Mouse (Mus musculus) kidney, embryonic 14.5 days (tissue): ENCODE results near the gene Dstyk. TPM values are rescaled to one million over a fixed set of nuclear protein-coding genes. Genes with fewer than 3 reads are reported as not detected.

ENCODE experiments used
- ATAC-seq: fragments of 200-750 bp; cut with Nextera tagmentation; 2 replicates; pipeline ENCODE4 v1.8.0; 2017; ENCODE audit warnings: moderate number of reproducible peaks, mild to moderate bottlenecking, moderate TSS enrichment, moderate library complexity; ENCODE audit not compliant: low FRiP score, low TSS enrichment
- H3K27ac ChIP-seq: fragments of 300-500 bp; sonication (generic); 2 replicates; pipeline ENCODE4 v1.5.1; 2014; ENCODE audit warnings: low read depth, mild to moderate bottlenecking, low read length, moderate library complexity, mixed read lengths
- H3K27me3 ChIP-seq: fragments of 300-500 bp; sonication (generic); 2 replicates; pipeline ENCODE4 v1.6.1; 2014; ENCODE audit warnings: mild to moderate bottlenecking, low read length; ENCODE audit not compliant: control insufficient read depth, insufficient read depth
- H3K36me3 ChIP-seq: fragments of 300-500 bp; sonication (generic); 2 replicates; pipeline ENCODE4 v1.6.1; 2014; ENCODE audit warnings: low read length, mixed read lengths; ENCODE audit not compliant: control insufficient read depth, insufficient read depth
- H3K4me1 ChIP-seq: fragments of 300-500 bp; sonication (generic); 2 replicates; pipeline ENCODE4 v1.6.1; 2014; ENCODE audit warnings: low read length, mixed read lengths; ENCODE audit not compliant: control insufficient read depth, insufficient read depth
- H3K4me2 ChIP-seq: fragments of 300-500 bp; sonication (generic); replicated peaks from 2 replicates; pipeline ENCODE4 v1.6.1; 2014; ENCODE audit warnings: low read depth, mild to moderate bottlenecking, low read length
- H3K4me3 ChIP-seq: fragments of 300-500 bp; sonication (generic); 2 replicates; pipeline ENCODE4 v1.5.1; 2014; ENCODE audit warnings: mild to moderate bottlenecking, low read length
- H3K9ac ChIP-seq: fragments of 300-500 bp; sonication (generic); 2 replicates; pipeline ENCODE4 v1.6.1; 2014; ENCODE audit warnings: low read depth, mild to moderate bottlenecking, low read length, moderate library complexity
- H3K9me3 ChIP-seq: fragments of 300-500 bp; sonication (generic); 2 replicates; pipeline ENCODE4 v1.6.1; 2016; ENCODE audit warnings: low read length; ENCODE audit not compliant: control insufficient read depth
- WGBS: fragments of 180-500 bp; shearing (Covaris S2); extraction: QIAGEN DNeasy Blood & Tissue Kit; methylation state at CpG from one replicate; pipeline ENCODE4 v1.1.7; 2014; 5-methylcytosine and 5-hydroxymethylcytosine counted together
- polyA plus RNA-seq: library from polyadenylated mRNA; unstranded; fragments of >200 nt; fragmentation: Nextera tagmentation; extraction: Ambion mirVana; gene quantifications from 2 replicates; pipeline ENCODE4 v1.2.1, GENCODE M21; 2014

The Dstyk gene
- polyA plus RNA-seq, 1 experiment from 2014 or later: 22.1 TPM

DNA sequence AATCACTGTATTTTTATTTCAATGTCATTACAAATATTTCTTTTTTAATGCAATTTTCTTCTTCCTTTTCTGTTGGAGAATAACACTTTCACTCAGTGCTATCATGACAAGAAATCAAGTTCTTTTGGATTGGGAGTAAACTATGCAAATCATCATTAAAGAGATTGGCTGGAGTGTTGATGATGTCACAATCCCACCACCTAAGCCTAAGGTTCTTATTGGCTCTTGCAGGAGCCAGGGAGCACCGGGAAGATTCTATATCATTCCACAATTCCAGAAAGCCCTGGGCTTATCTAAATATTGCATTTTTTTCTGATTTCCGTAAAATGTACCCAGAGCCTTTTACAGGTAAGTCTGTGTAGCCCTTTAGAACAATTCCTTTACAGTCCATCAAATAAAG, 20.6 kb upstream of the Dstyk start:
- Histone ChIP-seq H3K9me3 (no peaks in the 10 kb centered on the region), H3K4me3 (no peak overlapping the region), H3K27ac (no peak overlapping the region), H3K4me1 (0 out of 2 replicates have a peak, but pooled peaks cover 1% of the 10 kb centered on the region), H3K36me3 (no peaks in the 10 kb centered on the region), H3K4me2 (no peak overlapping the region), H3K27me3 (no peaks in the 10 kb centered on the region), H3K9ac (no peak overlapping the region)
- 54% methylated on average over 2 of the region's 2 CpGs for WGBS
- ATAC-seq: no peak

GRCm38 (mm10) chr1:132400538-132400937, 16.8 kb upstream of the Dstyk start:
- Histone ChIP-seq H3K27ac (no peak overlapping the region), H3K4me1 (no peaks in the 10 kb centered on the region), H3K4me3 (no peak overlapping the region), H3K36me3 (no peaks in the 10 kb centered on the region), H3K9ac (no peak overlapping the region), H3K27me3 (no peaks in the 10 kb centered on the region), H3K9me3 (no peaks in the 10 kb centered on the region), H3K4me2 (no peak overlapping the region)
- no peak for ATAC-seq
- 68% methylated on average over 1 of the region's 1 CpGs for WGBS

- no peak for ATAC-seq
- H3K9me3 ChIP-seq: no peaks in the 10 kb centered on the region
- no peaks in the 10 kb centered on the region for H3K36me3 ChIP-seq
- WGBS: 97% methylated on average over 1 of the region's 1 CpGs
- no peak overlapping the region for H3K4me3 ChIP-seq
- no peaks in the 10 kb centered on the region for H3K4me1 ChIP-seq
- no peaks in the 10 kb centered on the region for H3K27me3 ChIP-seq
- H3K9ac ChIP-seq: no peak overlapping the region
- no peak overlapping the region for H3K4me2 ChIP-seq
- H3K27ac ChIP-seq: no peak overlapping the region
These were observed 15.5 kb upstream of the Dstyk start for GRCm38 (mm10) chr1:132401843-132402242.

DNA sequence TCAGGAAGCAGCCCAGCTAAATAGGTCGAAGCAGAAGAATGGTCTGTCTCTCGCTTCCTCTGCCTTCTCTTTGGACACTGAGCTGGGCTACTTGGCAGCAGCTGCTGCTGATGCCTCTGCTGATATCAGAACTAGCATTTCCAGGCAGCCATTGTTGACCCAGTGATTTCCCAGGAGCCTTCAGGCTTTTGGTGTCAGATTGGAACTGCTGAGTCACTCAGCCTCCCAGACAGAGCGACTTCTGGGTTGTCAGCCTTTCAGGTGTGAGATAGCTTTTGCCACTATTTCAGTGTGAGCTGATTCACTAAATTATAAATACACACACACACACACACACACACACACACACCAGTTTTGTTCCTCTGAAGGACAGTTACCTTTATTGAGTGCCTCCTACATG, 6.7 kb upstream of the Dstyk start:
- no peaks in the 10 kb centered on the region for H3K4me1 ChIP-seq
- H3K27me3 ChIP-seq: no peaks in the 10 kb centered on the region
- no peak overlapping the region for H3K4me3 ChIP-seq
- no peaks in the 10 kb centered on the region for H3K9me3 ChIP-seq
- H3K4me2 ChIP-seq: no peak overlapping the region
- H3K27ac ChIP-seq: no peak overlapping the region
- no peak overlapping the region for H3K9ac ChIP-seq
- WGBS: 91% methylated on average over 3 of the region's 3 CpGs
- no peak for ATAC-seq
- H3K36me3 ChIP-seq: no peaks in the 10 kb centered on the region

DNA sequence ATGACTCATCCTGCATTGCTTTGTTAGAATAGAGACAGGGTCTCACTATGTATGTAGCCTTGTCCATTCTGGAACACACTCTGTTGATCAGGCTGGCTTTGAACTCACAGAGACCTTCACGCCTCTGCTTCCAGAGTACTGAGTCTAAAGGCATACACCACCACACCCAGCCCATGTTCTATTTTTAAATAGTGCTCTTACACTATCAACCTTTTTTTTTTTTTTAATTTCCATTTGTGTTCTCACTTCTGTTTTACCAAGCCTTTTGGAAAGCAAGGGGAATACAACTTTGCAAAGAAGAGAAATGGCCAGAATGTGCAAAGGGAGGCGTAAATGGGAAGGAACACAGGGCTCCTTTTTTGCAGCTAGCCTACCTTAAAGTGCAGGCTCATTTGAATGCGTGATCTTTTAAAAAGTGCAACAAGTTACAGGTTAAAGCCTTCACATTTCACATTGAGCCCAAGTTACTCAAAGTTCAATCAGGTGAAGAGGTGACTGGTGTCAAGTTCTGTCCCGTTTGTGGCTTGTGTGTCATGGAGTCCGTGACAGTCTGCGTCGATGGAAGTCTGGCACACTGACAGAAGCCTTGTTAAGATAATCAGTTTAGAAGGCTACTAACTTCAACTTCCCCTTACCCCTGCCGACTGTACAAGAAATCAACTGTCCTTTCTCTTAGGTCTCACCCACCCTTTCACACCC, 962 bp upstream of the Dstyk start:
- Histone ChIP-seq H3K4me3 (no peak overlapping the region), H3K4me1 (0 out of 2 replicates have a peak, but pooled peaks cover 16% of the 10 kb centered on the region), H3K27me3 (no peaks in the 10 kb centered on the region), H3K27ac (no peak overlapping the region), H3K9me3 (no peaks in the 10 kb centered on the region), H3K9ac (no peak overlapping the region), H3K4me2 (peak overlapping the region; percentile 57), H3K36me3 (no peaks in the 10 kb centered on the region)
- 66% methylated on average over 8 of the region's 8 CpGs for WGBS
- no peak for ATAC-seq

- H3K9ac ChIP-seq: peak overlapping the region; percentile 84
- H3K4me2 ChIP-seq: peak overlapping the region; percentile 57
- no peaks in the 10 kb centered on the region for H3K36me3 ChIP-seq
- H3K27me3 ChIP-seq: no peaks in the 10 kb centered on the region
- peak overlapping the region; percentile 93; the same call in 1 of the 2 replicates for H3K27ac ChIP-seq
- no peak for ATAC-seq
- H3K4me3 ChIP-seq: peak overlapping the region; percentile 79
- H3K9me3 ChIP-seq: no peaks in the 10 kb centered on the region
- 19% methylated on average over 6 of the region's 6 CpGs for WGBS
- H3K4me1 ChIP-seq: 0 out of 2 replicates have a peak, but pooled peaks cover 16% of the 10 kb centered on the region
These were observed 438 bp upstream of the Dstyk start for GRCm38 (mm10) chr1:132416943-132417290.

- 0 out of 2 replicates have a peak, but pooled peaks cover 16% of the 10 kb centered on the region for H3K4me1 ChIP-seq
- H3K9me3 ChIP-seq: no peaks in the 10 kb centered on the region
- H3K27ac ChIP-seq: no peak overlapping the region
- no peaks in the 10 kb centered on the region for H3K27me3 ChIP-seq
- H3K4me2 ChIP-seq: no peak overlapping the region
- no peak for ATAC-seq
- H3K36me3 ChIP-seq: no peaks in the 10 kb centered on the region
- H3K4me3 ChIP-seq: no peak overlapping the region
- 48% methylated on average over 2 of the region's 2 CpGs for WGBS
- H3K9ac ChIP-seq: no peak overlapping the region
These were observed 2.9 kb downstream of the Dstyk start for GRCm38 (mm10) chr1:132420206-132420605.

DNA sequence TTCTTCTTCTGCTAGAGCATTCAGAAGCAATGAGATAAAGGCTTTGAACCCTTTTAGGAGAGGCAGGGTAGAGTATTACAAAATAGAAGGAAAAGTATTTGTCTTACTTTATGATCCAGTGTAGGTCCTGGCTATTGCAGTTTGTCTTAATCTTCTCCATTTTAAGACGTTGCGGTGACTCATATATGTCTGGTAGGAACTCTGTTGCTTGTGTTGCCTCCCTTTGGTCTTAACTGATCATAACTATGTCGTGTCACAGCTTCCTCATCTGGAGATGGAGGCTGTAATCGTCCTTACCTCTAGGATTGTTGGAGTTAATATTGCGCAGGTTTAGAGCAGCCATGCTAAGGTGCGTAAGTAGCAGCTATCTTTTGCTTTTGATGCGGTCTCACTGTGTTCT, 3.3 kb downstream of the Dstyk start:
- ATAC-seq: no peak
- no peaks in the 10 kb centered on the region for H3K27me3 ChIP-seq
- no peak overlapping the region for H3K9ac ChIP-seq
- no peak overlapping the region for H3K4me3 ChIP-seq
- no peaks in the 10 kb centered on the region for H3K9me3 ChIP-seq
- H3K4me1 ChIP-seq: 0 out of 2 replicates have a peak, but pooled peaks cover 16% of the 10 kb centered on the region
- no peak overlapping the region for H3K4me2 ChIP-seq
- WGBS: 80% methylated on average over 7 of the region's 7 CpGs
- H3K36me3 ChIP-seq: no peaks in the 10 kb centered on the region
- H3K27ac ChIP-seq: no peak overlapping the region

GRCm38 (mm10) chr1:132422912-132423696, 5.7 kb downstream of the Dstyk start:
- Histone ChIP-seq H3K9me3 (no peaks in the 10 kb centered on the region), H3K27me3 (no peaks in the 10 kb centered on the region), H3K9ac (no peak overlapping the region), H3K27ac (no peak overlapping the region), H3K4me2 (no peak overlapping the region), H3K4me3 (no peak overlapping the region), H3K4me1 (0 out of 2 replicates have a peak, but pooled peaks cover 16% of the 10 kb centered on the region), H3K36me3 (no peaks in the 10 kb centered on the region)
- WGBS: 92% methylated on average over 5 of the region's 5 CpGs
- ATAC-seq: no peak
